Mouse (Mus musculus) thymus, postnatal 4 days (tissue): ENCODE measurements at regions not wholly inside any gene's neighbourhood (a gene's known extent, or its start where the extent isn't known, plus 50 kb on each side); places are given as distances from the start of the nearest gene placed in this dataset.

Experiments used
- DNase-seq: peaks from one replicate; pipeline ENCODE4 v3.0.0; 2021

- no peak for DNase-seq
Measured at GRCm38 (mm10) chr12:28176016-28176415, 376.2 kb downstream of the Dcdc2c start.

GRCm38 (mm10) chr12:28174078-28174477 lies 378.1 kb downstream of the Dcdc2c start:
- no peak for DNase-seq

GRCm38 (mm10) chr12:28158786-28159185 lies 393.4 kb downstream of the Dcdc2c start:
- DNase-seq, result no peak

GRCm38 (mm10) chr12:28150759-28151158 lies 401.4 kb downstream of the Dcdc2c start:
- no peak for DNase-seq

GRCm38 (mm10) chr12:28135810-28136592 lies 416.2 kb downstream of the Dcdc2c start:
- no peak for DNase-seq

GRCm38 (mm10) chr12:28122766-28123165 lies 429.4 kb downstream of the Dcdc2c start:
- DNase-seq, result no peak

- no peak for DNase-seq
Measured at GRCm38 (mm10) chr12:28120106-28120505, 432.1 kb downstream of the Dcdc2c start.

GRCm38 (mm10) chr12:28090673-28091072 lies 461.5 kb downstream of the Dcdc2c start:
- DNase-seq, result no peak

GRCm38 (mm10) chr12:28085460-28085859 lies 466.7 kb downstream of the Dcdc2c start:
- no peak for DNase-seq

GRCm38 (mm10) chr12:28076606-28077005 lies 475.6 kb downstream of the Dcdc2c start:
- no peak for DNase-seq

GRCm38 (mm10) chr12:28068584-28068983 lies 483.6 kb downstream of the Dcdc2c start:
- no peak for DNase-seq

- DNase-seq, result no peak
Measured at GRCm38 (mm10) chr12:28060281-28060680, 491.9 kb downstream of the Dcdc2c start.

GRCm38 (mm10) chr12:28055518-28056280 lies 496.5 kb downstream of the Dcdc2c start:
- DNase-seq, result no peak

- no peak for DNase-seq
Measured at GRCm38 (mm10) chr12:28054444-28054843, 497.8 kb downstream of the Dcdc2c start.

GRCm38 (mm10) chr12:28047989-28048388 lies 504.2 kb downstream of the Dcdc2c start:
- DNase-seq, result no peak

GRCm38 (mm10) chr12:28038161-28038911 lies 513.9 kb downstream of the Dcdc2c start:
- no peak for DNase-seq

GRCm38 (mm10) chr12:27999170-27999569 lies 553.0 kb downstream of the Dcdc2c start:
- DNase-seq, result no peak

- no peak for DNase-seq
Measured at GRCm38 (mm10) chr12:27992152-27992551, 560.0 kb downstream of the Dcdc2c start.

GRCm38 (mm10) chr12:27984261-27984841 lies 567.8 kb downstream of the Dcdc2c start:
- no peak for DNase-seq

- no peak for DNase-seq
Measured at GRCm38 (mm10) chr12:27978257-27978931, 573.8 kb downstream of the Dcdc2c start.

- DNase-seq, result no peak
Measured at GRCm38 (mm10) chr12:27977548-27978256, 574.5 kb downstream of the Dcdc2c start.

- no peak for DNase-seq
Measured at GRCm38 (mm10) chr12:27962908-27963307, 589.3 kb downstream of the Dcdc2c start.
